In the genomic region with DNA sequence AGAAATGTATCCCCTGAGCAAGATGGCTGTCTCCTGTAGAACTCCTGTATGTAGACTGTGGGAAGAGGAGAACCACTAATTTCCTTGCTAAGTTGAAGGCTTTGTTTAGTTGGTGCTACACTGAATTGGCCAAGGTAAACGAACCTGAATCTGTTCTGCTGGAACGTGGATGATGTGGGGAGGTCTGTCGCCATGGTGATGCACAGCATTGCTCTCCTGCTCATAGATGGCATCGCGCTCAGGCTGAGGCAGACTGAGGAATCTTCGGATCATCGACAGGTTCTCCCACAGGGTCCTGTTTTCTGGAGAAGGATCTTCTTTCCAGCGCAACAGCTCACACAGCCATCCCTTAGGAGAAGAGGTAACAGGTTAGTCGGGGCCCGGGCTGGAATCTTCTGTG, we compare ENCODE assay signal across 21 mouse cellular contexts.
DNase-seq lines count a peak whose midpoint lies in the region; ATAC-seq lines count a peak whose summit lies in the region.
"Had no signal": no experiment of that assay in that cellular context is flagged by ENCODE, and none has a peak within 500 bp of the region (broad histone marks: within the 10 kb centered on the region; RNA-seq: fewer than 3 reads in every experiment).

No protein-coding gene starts in this region.

- no peak overlapping the region for H3K4me3 ChIP-seq in hindbrain, embryonic 15.5 days
- H3K4me3 ChIP-seq in hindbrain, embryonic 14.5 days (replicated peaks; ENCODE audit: low read length) = no peak overlapping the region
- H3K4me3 ChIP-seq in midbrain, embryonic 16.5 days (ENCODE audit: low read depth, low read length) = no peak overlapping the region
- no peak overlapping the region for H3K4me3 ChIP-seq in midbrain, embryonic 11.5 days (ENCODE audit: low read depth, low read length)
- no peak overlapping the region for H3K4me3 ChIP-seq in forebrain, embryonic 15.5 days
- H3K4me3 ChIP-seq: embryonic facial prominence, embryonic 15.5 days; heart, embryonic 12.5 days; layer of hippocampus, adult 2 months had no signal

- no peak overlapping the region for H3K9ac ChIP-seq in hindbrain, embryonic 15.5 days
- no peak overlapping the region for H3K9ac ChIP-seq in hindbrain, embryonic 14.5 days
- H3K9ac ChIP-seq in midbrain, embryonic 16.5 days (ENCODE audit: low read depth, low read length) = no peak overlapping the region
- no peak overlapping the region for H3K9ac ChIP-seq in midbrain, embryonic 11.5 days (ENCODE audit: low read length)
- no peak overlapping the region for H3K9ac ChIP-seq in forebrain, embryonic 15.5 days (replicated peaks)
- H3K9ac ChIP-seq: embryonic facial prominence, embryonic 15.5 days; heart, embryonic 12.5 days; liver, postnatal 0 days had no signal

- H3K9me3 ChIP-seq in hindbrain, embryonic 15.5 days = no peaks in the 10 kb centered on the region
- no peaks in the 10 kb centered on the region for H3K9me3 ChIP-seq in hindbrain, embryonic 14.5 days (ENCODE audit: control insufficient read depth, low read length)
- no peaks in the 10 kb centered on the region for H3K9me3 ChIP-seq in midbrain, embryonic 16.5 days (replicated peaks; ENCODE audit: control insufficient read depth, low read length, poor library complexity, severe bottlenecking)
- H3K9me3 ChIP-seq in midbrain, embryonic 11.5 days (ENCODE audit: control insufficient read depth, low read length) = no peaks in the 10 kb centered on the region
- no peaks in the 10 kb centered on the region for H3K9me3 ChIP-seq in forebrain, embryonic 15.5 days
- H3K9me3 ChIP-seq: embryonic facial prominence, embryonic 15.5 days; heart, embryonic 12.5 days had no signal

- H3K27me3 ChIP-seq in hindbrain, embryonic 15.5 days = no peaks in the 10 kb centered on the region
- H3K27me3 ChIP-seq in hindbrain, embryonic 14.5 days (ENCODE audit: control insufficient read depth, insufficient read depth, low read length) = no peaks in the 10 kb centered on the region
- no peaks in the 10 kb centered on the region for H3K27me3 ChIP-seq in midbrain, embryonic 16.5 days (ENCODE audit: control insufficient read depth, insufficient read depth, low read depth, low read length)
- H3K27me3 ChIP-seq in midbrain, embryonic 11.5 days (ENCODE audit: control insufficient read depth, insufficient read depth, low read length) = no peaks in the 10 kb centered on the region
- H3K27me3 ChIP-seq in forebrain, embryonic 15.5 days = no peaks in the 10 kb centered on the region
- H3K27me3 ChIP-seq: embryonic facial prominence, embryonic 15.5 days; heart, embryonic 12.5 days had no signal

- WGBS in hindbrain, embryonic 15.5 days = 58% methylated on average over 10 of the region's 10 CpGs
- 71% methylated on average over 10 of the region's 10 CpGs for WGBS in hindbrain, embryonic 14.5 days
- 64% methylated on average over 10 of the region's 10 CpGs for WGBS in midbrain, embryonic 16.5 days
- 75% methylated on average over 10 of the region's 10 CpGs for WGBS in midbrain, embryonic 11.5 days
- WGBS in forebrain, embryonic 15.5 days = 66% methylated on average over 10 of the region's 10 CpGs

- no peaks in the 10 kb centered on the region; the same call in 1 of the 2 replicates for H3K36me3 ChIP-seq in hindbrain, embryonic 15.5 days
- peaks cover 32% of the 10 kb centered on the region for H3K36me3 ChIP-seq in hindbrain, embryonic 14.5 days (replicated peaks; ENCODE audit: control insufficient read depth, insufficient read depth)
- H3K36me3 ChIP-seq in midbrain, embryonic 16.5 days (ENCODE audit: control insufficient read depth, insufficient read depth, low read length) = peaks cover 4% of the 10 kb centered on the region; the same call in 1 of the 2 replicates
- peaks cover 4% of the 10 kb centered on the region for H3K36me3 ChIP-seq in midbrain, embryonic 11.5 days (ENCODE audit: control insufficient read depth, insufficient read depth, low read length)
- peaks cover 7% of the 10 kb centered on the region for H3K36me3 ChIP-seq in forebrain, embryonic 15.5 days
- H3K36me3 ChIP-seq: embryonic facial prominence, embryonic 15.5 days had no signal

- intact Hi-C loops in gastrocnemius, postnatal 14 days (cut with DNase I; ENCODE audit: low total_unique reads) = no loop called here

- H3K27ac ChIP-seq in hindbrain, embryonic 15.5 days (replicated peaks) = no peak overlapping the region
- no peak overlapping the region for H3K27ac ChIP-seq in hindbrain, embryonic 14.5 days
- H3K27ac ChIP-seq in midbrain, embryonic 16.5 days (ENCODE audit: low read length) = no peak overlapping the region
- H3K27ac ChIP-seq in midbrain, embryonic 11.5 days (ENCODE audit: low read depth, low read length) = no peak overlapping the region
- H3K27ac ChIP-seq in forebrain, embryonic 15.5 days (replicated peaks) = no peak overlapping the region
- H3K27ac ChIP-seq: embryonic facial prominence, embryonic 15.5 days; layer of hippocampus, adult 2 months; stomach, postnatal 0 days had no signal

- H3K4me2 ChIP-seq in hindbrain, embryonic 15.5 days = no peak overlapping the region
- no peak overlapping the region for H3K4me2 ChIP-seq in hindbrain, embryonic 14.5 days (replicated peaks)
- H3K4me2 ChIP-seq in midbrain, embryonic 16.5 days (ENCODE audit: low read length) = no peak overlapping the region
- H3K4me2 ChIP-seq in midbrain, embryonic 11.5 days = no peak overlapping the region
- H3K4me2 ChIP-seq in forebrain, embryonic 15.5 days (replicated peaks) = no peak overlapping the region
- H3K4me2 ChIP-seq: embryonic facial prominence, embryonic 15.5 days; heart, embryonic 12.5 days had no signal

- H3K4me1 ChIP-seq in hindbrain, embryonic 15.5 days (replicated peaks) = peaks cover 7% of the 10 kb centered on the region; the same call in 1 of the 2 replicates
- H3K4me1 ChIP-seq in hindbrain, embryonic 14.5 days (replicated peaks; ENCODE audit: control insufficient read depth, insufficient read depth, low read length) = no peaks in the 10 kb centered on the region
- H3K4me1 ChIP-seq in midbrain, embryonic 16.5 days (ENCODE audit: control insufficient read depth, insufficient read depth, low read length) = 0 out of 2 replicates have a peak, but pooled peaks cover 5% of the 10 kb centered on the region
- H3K4me1 ChIP-seq in midbrain, embryonic 11.5 days (ENCODE audit: control insufficient read depth, insufficient read depth, low read length) = no peaks in the 10 kb centered on the region
- peaks cover 22% of the 10 kb centered on the region for H3K4me1 ChIP-seq in forebrain, embryonic 15.5 days
- H3K4me1 ChIP-seq: heart, embryonic 12.5 days had no signal

- ATAC-seq in hindbrain, embryonic 15.5 days (ENCODE audit: low FRiP score, low read depth) = peak; percentile 46; the same call in 1 of the 2 replicates
- no peak for ATAC-seq in hindbrain, embryonic 14.5 days (ENCODE audit: low FRiP score)
- ATAC-seq in midbrain, embryonic 16.5 days = peak; percentile 88
- no peak for ATAC-seq in midbrain, embryonic 11.5 days (ENCODE audit: low FRiP score)
- ATAC-seq in forebrain, embryonic 15.5 days (replicated peaks) = peak; percentile 38; the same call in 1 of the 2 replicates
- ATAC-seq: liver, postnatal 0 days had no signal

- DNase-seq in hindbrain, embryonic 14.5 days (ENCODE audit: low spot score) = no peak
- no peak for DNase-seq in midbrain, embryonic 11.5 days (ENCODE audit: low spot score, missing footprints)
- DNase-seq in gastrocnemius, postnatal 14 days = no peak
- DNase-seq in thymus, adult 18-20 months = no peak
- DNase-seq: adrenal gland, adult 2 months; B cell, adult 2 months; cerebellum, adult 9-11 months; heart, adult 11 months; heart, postnatal 14 days; kidney, adult 11 months; layer of hippocampus, postnatal 36 days; liver, postnatal 0 days; lung, postnatal 10 days; right cerebral cortex, postnatal 4 days had no signal

Comparison
In these comparisons a context has a peak if more than half of its experiments do, and no peak if none do; other contexts are left out.
1. ATAC-seq: peak in hindbrain, embryonic 15.5 days (single experiment), midbrain, embryonic 16.5 days (single experiment) and forebrain, embryonic 15.5 days (single experiment); none in hindbrain, embryonic 14.5 days (single experiment) and midbrain, embryonic 11.5 days (single experiment).